Comparison of ENCODE assay signal across 10 mouse cellular contexts in the genomic region with DNA sequence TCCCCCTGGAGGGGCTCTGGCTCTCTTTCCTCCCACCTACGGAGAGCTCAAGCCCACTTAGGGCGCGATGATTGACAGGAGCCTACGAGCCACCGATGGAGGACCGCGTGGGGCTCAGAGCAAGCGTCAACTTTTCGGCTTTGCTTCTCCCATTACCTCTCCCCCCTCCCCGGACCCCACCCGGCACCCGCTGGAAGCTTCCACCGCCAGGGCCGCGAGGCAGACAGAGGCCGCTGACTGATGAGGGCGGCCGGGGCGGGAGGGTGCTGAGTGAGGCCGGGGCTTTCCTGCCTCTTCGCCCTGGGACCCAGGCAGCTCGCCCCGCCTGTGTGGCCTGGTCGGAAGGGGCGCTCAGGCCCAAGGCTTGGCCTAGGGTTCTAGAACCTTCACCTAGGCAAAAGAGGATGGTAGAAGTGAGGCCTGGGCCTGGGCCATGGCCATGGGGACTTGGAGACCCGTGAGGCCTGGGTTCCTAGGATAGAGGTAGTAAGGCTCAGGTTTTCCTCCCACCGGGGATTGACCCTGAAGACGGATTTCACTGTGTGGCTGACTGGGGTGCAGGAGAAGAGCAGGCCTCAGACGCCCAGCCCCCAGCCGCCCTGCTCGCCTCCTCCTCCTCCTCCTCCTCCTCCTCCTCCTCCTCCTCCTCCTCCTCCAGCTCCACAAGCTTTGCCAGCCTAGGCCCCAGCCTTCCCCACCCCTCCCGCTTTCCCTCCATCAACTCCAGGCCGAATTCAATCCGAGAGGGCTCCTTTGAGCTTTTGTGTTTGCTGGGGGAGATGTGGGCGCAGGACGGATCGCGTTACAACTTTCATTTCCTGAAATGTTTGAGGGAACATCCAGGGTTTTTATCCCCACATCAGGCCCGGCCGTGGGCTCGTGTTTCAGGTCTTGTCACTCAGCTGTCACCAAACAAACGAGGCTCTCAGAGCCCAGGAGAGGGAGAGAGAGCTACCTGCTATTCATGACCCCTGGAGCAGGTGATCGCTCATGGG. TPM values are rescaled to one million over a fixed set of nuclear protein-coding genes. Genes with fewer than 3 reads are reported as not detected.
DNase-seq lines count a peak whose midpoint lies in the region; ATAC-seq and TF ChIP-seq lines count a peak whose summit lies in the region.
"Had no signal": no experiment of that assay in that cellular context is flagged by ENCODE, and none has a peak within 500 bp of the region (broad histone marks: within the 10 kb centered on the region; RNA-seq: fewer than 3 reads in every experiment).

No protein-coding gene starts in this region.

- no peak for TF ChIP-seq CTCF in lung, embryonic 14.5 days (IDR thresholded peaks at IDR 0.05; ENCODE audit: low read depth)

- no peaks in the 10 kb centered on the region for H3K9me3 ChIP-seq in lung, embryonic 14.5 days (ENCODE audit: low read depth, low read length)
- H3K9me3 ChIP-seq in neural tube, embryonic 11.5 days (ENCODE audit: control insufficient read depth, low read length), result no peaks in the 10 kb centered on the region
- H3K9me3 ChIP-seq: liver, embryonic 13.5 days had no signal

- intact Hi-C loops in gastrocnemius, postnatal 14 days (cut with DNase I; ENCODE audit: low total_unique reads), result no loop called here

- ATAC-seq in lung, embryonic 14.5 days (ENCODE audit: insufficient read depth), result peak; percentile 65; the same call in 1 of the 2 replicates
- peak; percentile 31; the same call in 1 of the 2 replicates for ATAC-seq in neural tube, embryonic 11.5 days (ENCODE audit: insufficient read depth, low FRiP score, low TSS enrichment)

- no peak overlapping the region for H3K27ac ChIP-seq in lung, embryonic 14.5 days (ENCODE audit: low read depth)
- H3K27ac ChIP-seq in neural tube, embryonic 11.5 days (ENCODE audit: low read depth, low read length), result no peak overlapping the region
- H3K27ac ChIP-seq: liver, embryonic 13.5 days had no signal

- H3K36me3 ChIP-seq in lung, embryonic 14.5 days (ENCODE audit: insufficient read depth), result no peaks in the 10 kb centered on the region
- no peaks in the 10 kb centered on the region for H3K36me3 ChIP-seq in neural tube, embryonic 11.5 days (ENCODE audit: control insufficient read depth, insufficient read depth, low read length)
- H3K36me3 ChIP-seq: liver, embryonic 13.5 days had no signal

- peaks cover 77% of the 10 kb centered on the region for H3K27me3 ChIP-seq in lung, embryonic 14.5 days (ENCODE audit: insufficient read depth, low read length)
- peaks cover 60% of the 10 kb centered on the region for H3K27me3 ChIP-seq in neural tube, embryonic 11.5 days (ENCODE audit: control insufficient read depth, insufficient read depth, low read length)

- WGBS in lung, embryonic 14.5 days, result 5% methylated on average over 42 of the region's 43 CpGs
- WGBS in neural tube, embryonic 11.5 days, result 3% methylated on average over 42 of the region's 43 CpGs

- H3K4me1 ChIP-seq in lung, embryonic 14.5 days (ENCODE audit: insufficient read depth), result no peaks in the 10 kb centered on the region
- H3K4me1 ChIP-seq in neural tube, embryonic 11.5 days (ENCODE audit: control insufficient read depth, insufficient read depth, low read length), result peaks cover 8% of the 10 kb centered on the region; the same call in 1 of the 2 replicates
- H3K4me1 ChIP-seq: liver, embryonic 13.5 days had no signal

- peak overlapping the region; percentile 2; the same call in 1 of the 2 replicates for H3K9ac ChIP-seq in lung, embryonic 14.5 days
- peak overlapping the region; percentile 32; the same call in 1 of the 2 replicates for H3K9ac ChIP-seq in neural tube, embryonic 11.5 days (ENCODE audit: low read length)
- H3K9ac ChIP-seq: liver, embryonic 13.5 days had no signal

- peak overlapping the region; percentile 46 for H3K4me2 ChIP-seq in lung, embryonic 14.5 days
- peak overlapping the region; percentile 32 for H3K4me2 ChIP-seq in neural tube, embryonic 11.5 days (ENCODE audit: low read depth)
- H3K4me2 ChIP-seq: liver, embryonic 13.5 days had no signal

- DNase-seq in adrenal gland, postnatal 14 days, result peak; percentile 10
- DNase-seq in adrenal gland, adult (ENCODE audit: inconsistent age in 2 of 2, low spot score in 1 of 2), result no peak
- DNase-seq in lung, embryonic 14.5 days, result peak; percentile 46
- no peak for DNase-seq in lung, postnatal 14 days
- DNase-seq in gastrocnemius, postnatal 14 days, result peak; percentile 69
- peak; percentile 58 for DNase-seq in neural tube, embryonic 11.5 days (ENCODE audit: low spot score)
- DNase-seq in urinary bladder, postnatal 10 days (ENCODE audit: low spot score), result no peak
- DNase-seq in right cerebral cortex, postnatal 4 days, result no peak
- DNase-seq: adrenal gland, postnatal 10 days; liver, embryonic 13.5 days had no signal

- H3K4me3 ChIP-seq in lung, embryonic 14.5 days (ENCODE audit: low read depth, low read length), result peak overlapping the region; percentile 20
- peak overlapping the region; percentile 10; the same call in 1 of the 2 replicates for H3K4me3 ChIP-seq in neural tube, embryonic 11.5 days (ENCODE audit: low read depth, low read length)
- H3K4me3 ChIP-seq: liver, embryonic 13.5 days had no signal

RNA-seq across cellular contexts. Expression of gene Six1, which starts 18.5 kb away (rescaled TPM):
- total RNA-seq in adrenal gland, postnatal 14 days (2021), result 4.3 and 5.2 TPM in 2 replicates
- 0.45 and 0.53 TPM in 2 replicates for polyA plus RNA-seq in lung, embryonic 14.5 days (2014; fragmentation: Nextera tagmentation; extraction: Ambion mirVana)
- total RNA-seq in gastrocnemius, postnatal 14 days (2021), result 10 to 100 TPM; 43.5 to 46.4 TPM
- 32.7 and 34.9 TPM in 2 replicates for polyA plus RNA-seq in neural tube, embryonic 11.5 days (2014; fragmentation: Nextera tagmentation; extraction: Ambion mirVana)

Comparison
In these comparisons a context has a peak if more than half of its experiments do, and no peak if none do; other contexts are left out.
1. DNase-seq: peak in adrenal gland, postnatal 14 days (single experiment), lung, embryonic 14.5 days (single experiment), gastrocnemius, postnatal 14 days (single experiment) and neural tube, embryonic 11.5 days (single experiment); none in adrenal gland, adult (0 of 2), lung, postnatal 14 days (single experiment), urinary bladder, postnatal 10 days (single experiment) and right cerebral cortex, postnatal 4 days (single experiment).